Mouse (Mus musculus): ENCODE measurements around the gene Gab1. TPM values are rescaled to one million over a fixed set of nuclear protein-coding genes. Genes with fewer than 3 reads are reported as not detected.

Gab1 gene
- 25.6 and 27.7 TPM in 2 replicates for polyA plus RNA-seq (2014; fragmentation: Nextera tagmentation; extraction: Ambion mirVana)

- peak within 1 kb of the TSS; percentile 59 for H3K4me2 ChIP-seq (replicated peaks; ENCODE audit: low read depth, low read length)
- H3K9ac ChIP-seq (replicated peaks; ENCODE audit: low read depth, low read length): peak within 1 kb of the TSS; percentile 87
- peak within 1 kb of the TSS; percentile 100 for H3K27ac ChIP-seq (ENCODE audit: low read length)
- H3K36me3 ChIP-seq (ENCODE audit: control insufficient read depth, insufficient read depth, low read length): no peaks in the 10 kb centered on the region
- ATAC-seq (ENCODE audit: insufficient number of reproducible peaks, insufficient read depth, low FRiP score, low read depth): peak; percentile 93
- H3K4me3 ChIP-seq (ENCODE audit: low read depth, low read length): peak within 1 kb of the TSS; percentile 64
- no peaks in the 10 kb centered on the region for H3K27me3 ChIP-seq (ENCODE audit: control insufficient read depth, insufficient read depth, low read length)
- under 1% methylated on average over 65 of the region's 70 CpGs for WGBS
- peaks cover 15% of the 10 kb centered on the region for H3K4me1 ChIP-seq (ENCODE audit: control insufficient read depth, insufficient read depth, low read length)
- H3K9me3 ChIP-seq (ENCODE audit: control insufficient read depth, low read depth, low read length): no peaks in the 10 kb centered on the region
Observed at GRCm38 (mm10) chr8:80880196-80881106, at the start of gene Gab1. TSS of gene Gab1 (minus strand) at chr8:80880519.

- Histone ChIP-seq H3K9ac (replicated peaks; ENCODE audit: low read depth, low read length) (no peak overlapping the region), H3K4me1 (ENCODE audit: control insufficient read depth, insufficient read depth, low read length) (0 out of 2 replicates have a peak, but pooled peaks cover 4% of the 10 kb centered on the region), H3K27ac (ENCODE audit: low read length) (no peak overlapping the region), H3K27me3 (ENCODE audit: control insufficient read depth, insufficient read depth, low read length) (no peaks in the 10 kb centered on the region), H3K4me2 (replicated peaks; ENCODE audit: low read depth, low read length) (no peak overlapping the region), H3K9me3 (ENCODE audit: control insufficient read depth, low read depth, low read length) (no peaks in the 10 kb centered on the region), H3K36me3 (ENCODE audit: control insufficient read depth, insufficient read depth, low read length) (no peaks in the 10 kb centered on the region), H3K4me3 (ENCODE audit: low read depth, low read length) (no peak overlapping the region)
- ATAC-seq (ENCODE audit: insufficient number of reproducible peaks, insufficient read depth, low FRiP score, low read depth): no peak
Observed at GRCm38 (mm10) chr8:80928770-80929169, 48.5 kb upstream of the Gab1 start.

- ATAC-seq (ENCODE audit: insufficient number of reproducible peaks, insufficient read depth, low FRiP score, low read depth): no peak
- Histone ChIP-seq H3K4me1 (ENCODE audit: control insufficient read depth, insufficient read depth, low read length) (peaks cover 18% of the 10 kb centered on the region; the same call in 1 of the 2 replicates), H3K4me3 (ENCODE audit: low read depth, low read length) (no peak overlapping the region), H3K27ac (ENCODE audit: low read length) (no peak overlapping the region), H3K36me3 (ENCODE audit: control insufficient read depth, insufficient read depth, low read length) (no peaks in the 10 kb centered on the region), H3K27me3 (ENCODE audit: control insufficient read depth, insufficient read depth, low read length) (no peaks in the 10 kb centered on the region), H3K9ac (replicated peaks; ENCODE audit: low read depth, low read length) (no peak overlapping the region), H3K9me3 (ENCODE audit: control insufficient read depth, low read depth, low read length) (no peaks in the 10 kb centered on the region), H3K4me2 (replicated peaks; ENCODE audit: low read depth, low read length) (no peak overlapping the region)
- 78% methylated on average over 9 of the region's 9 CpGs for WGBS
Observed at GRCm38 (mm10) chr8:80923794-80924316, 43.5 kb upstream of the Gab1 start.

GRCm38 (mm10) chr8:80922642-80923041 is 42.3 kb upstream of the Gab1 start:
- H3K4me2 ChIP-seq (replicated peaks; ENCODE audit: low read depth, low read length): no peak overlapping the region
- no peaks in the 10 kb centered on the region for H3K9me3 ChIP-seq (ENCODE audit: control insufficient read depth, low read depth, low read length)
- H3K4me3 ChIP-seq (ENCODE audit: low read depth, low read length): no peak overlapping the region
- no peaks in the 10 kb centered on the region for H3K36me3 ChIP-seq (ENCODE audit: control insufficient read depth, insufficient read depth, low read length)
- H3K9ac ChIP-seq (replicated peaks; ENCODE audit: low read depth, low read length): no peak overlapping the region
- WGBS: 42% methylated on average over 6 of the region's 6 CpGs
- ATAC-seq (ENCODE audit: insufficient number of reproducible peaks, insufficient read depth, low FRiP score, low read depth): peak; percentile 88; the same call in 1 of the 2 replicates
- no peaks in the 10 kb centered on the region for H3K27me3 ChIP-seq (ENCODE audit: control insufficient read depth, insufficient read depth, low read length)
- peak overlapping the region; percentile 15; the same call in 1 of the 2 replicates for H3K27ac ChIP-seq (ENCODE audit: low read length)
- H3K4me1 ChIP-seq (ENCODE audit: control insufficient read depth, insufficient read depth, low read length): peaks cover 14% of the 10 kb centered on the region; the same call in 1 of the 2 replicates

GRCm38 (mm10) chr8:80919130-80919529 is 38.8 kb upstream of the Gab1 start:
- Histone ChIP-seq H3K4me3 (ENCODE audit: low read depth, low read length) (no peak overlapping the region), H3K27ac (ENCODE audit: low read length) (no peak overlapping the region), H3K9ac (replicated peaks; ENCODE audit: low read depth, low read length) (no peak overlapping the region), H3K36me3 (ENCODE audit: control insufficient read depth, insufficient read depth, low read length) (no peaks in the 10 kb centered on the region), H3K4me2 (replicated peaks; ENCODE audit: low read depth, low read length) (no peak overlapping the region), H3K27me3 (ENCODE audit: control insufficient read depth, insufficient read depth, low read length) (no peaks in the 10 kb centered on the region), H3K9me3 (ENCODE audit: control insufficient read depth, low read depth, low read length) (no peaks in the 10 kb centered on the region), H3K4me1 (ENCODE audit: control insufficient read depth, insufficient read depth, low read length) (peaks cover 14% of the 10 kb centered on the region; the same call in 1 of the 2 replicates)
- no peak for ATAC-seq (ENCODE audit: insufficient number of reproducible peaks, insufficient read depth, low FRiP score, low read depth)
- 75% methylated on average over 4 of the region's 4 CpGs for WGBS

- H3K9ac ChIP-seq (replicated peaks; ENCODE audit: low read depth, low read length): no peak overlapping the region
- H3K4me2 ChIP-seq (replicated peaks; ENCODE audit: low read depth, low read length): no peak overlapping the region
- H3K36me3 ChIP-seq (ENCODE audit: control insufficient read depth, insufficient read depth, low read length): no peaks in the 10 kb centered on the region
- H3K27ac ChIP-seq (ENCODE audit: low read length): no peak overlapping the region
- no peak for ATAC-seq (ENCODE audit: insufficient number of reproducible peaks, insufficient read depth, low FRiP score, low read depth)
- peaks cover 11% of the 10 kb centered on the region; the same call in 1 of the 2 replicates for H3K4me1 ChIP-seq (ENCODE audit: control insufficient read depth, insufficient read depth, low read length)
- no peaks in the 10 kb centered on the region for H3K9me3 ChIP-seq (ENCODE audit: control insufficient read depth, low read depth, low read length)
- WGBS: 89% methylated on average over 6 of the region's 6 CpGs
- no peaks in the 10 kb centered on the region for H3K27me3 ChIP-seq (ENCODE audit: control insufficient read depth, insufficient read depth, low read length)
- no peak overlapping the region for H3K4me3 ChIP-seq (ENCODE audit: low read depth, low read length)
Observed at GRCm38 (mm10) chr8:80918531-80918930, 38.2 kb upstream of the Gab1 start.

- Histone ChIP-seq H3K9me3 (ENCODE audit: control insufficient read depth, low read depth, low read length) (no peaks in the 10 kb centered on the region), H3K27me3 (ENCODE audit: control insufficient read depth, insufficient read depth, low read length) (no peaks in the 10 kb centered on the region), H3K4me1 (ENCODE audit: control insufficient read depth, insufficient read depth, low read length) (peaks cover 9% of the 10 kb centered on the region; the same call in 1 of the 2 replicates), H3K4me3 (ENCODE audit: low read depth, low read length) (no peak overlapping the region), H3K27ac (ENCODE audit: low read length) (no peak overlapping the region), H3K9ac (replicated peaks; ENCODE audit: low read depth, low read length) (no peak overlapping the region), H3K36me3 (ENCODE audit: control insufficient read depth, insufficient read depth, low read length) (no peaks in the 10 kb centered on the region), H3K4me2 (replicated peaks; ENCODE audit: low read depth, low read length) (no peak overlapping the region)
- no peak for ATAC-seq (ENCODE audit: insufficient number of reproducible peaks, insufficient read depth, low FRiP score, low read depth)
- WGBS: 79% methylated on average over 11 of the region's 11 CpGs
Observed at GRCm38 (mm10) chr8:80916463-80917235, 36.3 kb upstream of the Gab1 start.

Data from stomach, embryonic 14.5 days (tissue).